Mouse (Mus musculus) urinary bladder, adult 2 months (tissue): ENCODE data around the gene Hoxa1. TPM values are rescaled to one million over a fixed set of nuclear protein-coding genes. Genes with fewer than 3 reads are reported as not detected.

Experiments
- polyA plus RNA-seq: library from polyadenylated mRNA; depleted of rRNA; stranded (reverse); fragments of >200 nt; gene quantifications from 2 replicates; pipeline ENCODE4 v1.2.3, GENCODE M21; 2012; rRNA removed

Hoxa1 gene
- polyA plus RNA-seq, 1 experiment: 0.73 TPM

Other genes with a start within 250 kb of the Hoxa1 start
- 22.6 and 26.0 TPM in 2 replicates for gene Skap2, start 145.8 kb downstream of the Hoxa1 start, polyA plus RNA-seq
- gene Hoxa2, start 6.5 kb upstream of the Hoxa1 start, polyA plus RNA-seq: 1.3 and 1.9 TPM in 2 replicates
- gene 5730596B20Rik, start 19.2 kb upstream of the Hoxa1 start, polyA plus RNA-seq: 0.04 and 0.07 TPM in 2 replicates
- 0.61 and 0.62 TPM in 2 replicates for gene Hoxa4, start 33.4 kb upstream of the Hoxa1 start, polyA plus RNA-seq
- 6.1 and 7.2 TPM in 2 replicates for gene Hoxa5, start 46.3 kb upstream of the Hoxa1 start, polyA plus RNA-seq
- gene Hoxa6, start 50.4 kb upstream of the Hoxa1 start, polyA plus RNA-seq: 1.7 and 3.4 TPM in 2 replicates
- 3.7 and 6.0 TPM in 2 replicates for gene Hoxa3, start 55.0 kb upstream of the Hoxa1 start, polyA plus RNA-seq
- gene Gm28308, start 55.0 kb upstream of the Hoxa1 start, polyA plus RNA-seq: 0.88 and 1.2 TPM in 2 replicates
- gene Hoxa7, start 63.5 kb upstream of the Hoxa1 start, polyA plus RNA-seq: 27.6 and 28.6 TPM in 2 replicates
- 48.1 and 60.0 TPM in 2 replicates for gene Hoxa9, start 72.8 kb upstream of the Hoxa1 start, polyA plus RNA-seq
- gene Hoxa10, start 82.5 kb upstream of the Hoxa1 start, polyA plus RNA-seq: 79.4 and 93.6 TPM in 2 replicates
- gene Hoxa11, start 87.5 kb upstream of the Hoxa1 start, polyA plus RNA-seq: 25.4 and 29.2 TPM in 2 replicates
- gene Hoxa13, start 102.6 kb upstream of the Hoxa1 start, polyA plus RNA-seq: 32.5 and 40.7 TPM in 2 replicates
- 1.1 TPM in 2 replicates for gene Evx1, start 155.2 kb upstream of the Hoxa1 start, polyA plus RNA-seq